Mouse (Mus musculus) forebrain, postnatal 0 days (tissue): ENCODE data around the gene Hspa12a. TPM values are rescaled to one million over a fixed set of nuclear protein-coding genes. Genes with fewer than 3 reads are reported as not detected.

Experiments
- ATAC-seq: fragments of 200-750 bp; cut with Nextera tagmentation; 2 replicates; pipeline ENCODE4 v1.8.0; 2017; ENCODE audit warnings: mild to moderate bottlenecking, moderate library complexity
- DNase-seq: peaks from one replicate; pipeline ENCODE4 v3.0.0-alpha.2; 2015
- H3K27ac ChIP-seq: fragments of 300-500 bp; sonication (generic); 2 replicates; pipeline ENCODE4 v1.5.1; 2014; ENCODE audit warnings: low read depth, mild to moderate bottlenecking, antibody characterized with exemption, low read length, moderate library complexity, mixed read lengths
- H3K27me3 ChIP-seq: fragments of 300-500 bp; sonication (generic); 2 replicates; pipeline ENCODE4 v1.6.1; 2014; ENCODE audit warnings: mild to moderate bottlenecking, low read length, mixed read lengths; ENCODE audit not compliant: insufficient read depth
- H3K36me3 ChIP-seq: fragments of 300-500 bp; sonication (generic); 2 replicates; pipeline ENCODE4 v1.6.1; 2014; ENCODE audit warnings: mild to moderate bottlenecking, moderate library complexity; ENCODE audit not compliant: insufficient read depth
- H3K4me1 ChIP-seq: fragments of 300-500 bp; sonication (generic); 2 replicates; pipeline ENCODE4 v1.6.1; 2014; ENCODE audit warnings: antibody characterized with exemption; ENCODE audit not compliant: insufficient read depth
- H3K4me2 ChIP-seq: fragments of 300-500 bp; sonication (generic); 2 replicates; pipeline ENCODE4 v1.6.1; 2014; ENCODE audit warnings: low read depth, mild to moderate bottlenecking, moderate library complexity
- H3K4me3 ChIP-seq: fragments of 300-500 bp; sonication (generic); 2 replicates; pipeline ENCODE4 v1.5.1; 2014; ENCODE audit warnings: low read depth, low read length, mixed read lengths
- H3K9ac ChIP-seq: fragments of 300-500 bp; sonication (generic); 2 replicates; pipeline ENCODE4 v1.6.1; 2014; ENCODE audit warnings: mild to moderate bottlenecking
- H3K9me3 ChIP-seq: fragments of 300-500 bp; sonication (generic); 2 replicates; pipeline ENCODE4 v1.6.1; 2016; ENCODE audit warnings: low read length
- CTCF ChIP-seq: sonication (generic); IDR thresholded peaks from 2 replicates; pipeline ENCODE4 v1.5.1; 2016; ENCODE audit warnings: antibody characterized with exemption, control low read depth, low read depth
- WGBS: fragments of 180-500 bp; shearing (Covaris S2); extraction: QIAGEN DNeasy Blood & Tissue Kit; methylation state at CpG from one replicate; pipeline ENCODE4 v1.1.7; 2014; 5-methylcytosine and 5-hydroxymethylcytosine counted together
- microRNA-seq, 2 experiments: library from miRNA; unstranded; fragments of <30 nt; microRNA quantifications; one replicate each; pipeline ENCODE4; 2016
- polyA plus RNA-seq: library from polyadenylated mRNA; unstranded; fragments of >200 nt; fragmentation: Nextera tagmentation; extraction: Ambion mirVana; gene quantifications from 2 replicates; pipeline ENCODE4 v1.2.1, GENCODE M21; 2015
- total RNA-seq: library from RNA; depleted of rRNA; stranded (reverse); fragments of >200 nt; gene quantifications from 2 replicates; pipeline ENCODE4 v1.2.3, GENCODE M21; 2014; rRNA removed

Gene Hspa12a
- total and polyA plus RNA-seq, 2 experiments from 2014 or later, result 52.6 to 75.8 TPM

DNA sequence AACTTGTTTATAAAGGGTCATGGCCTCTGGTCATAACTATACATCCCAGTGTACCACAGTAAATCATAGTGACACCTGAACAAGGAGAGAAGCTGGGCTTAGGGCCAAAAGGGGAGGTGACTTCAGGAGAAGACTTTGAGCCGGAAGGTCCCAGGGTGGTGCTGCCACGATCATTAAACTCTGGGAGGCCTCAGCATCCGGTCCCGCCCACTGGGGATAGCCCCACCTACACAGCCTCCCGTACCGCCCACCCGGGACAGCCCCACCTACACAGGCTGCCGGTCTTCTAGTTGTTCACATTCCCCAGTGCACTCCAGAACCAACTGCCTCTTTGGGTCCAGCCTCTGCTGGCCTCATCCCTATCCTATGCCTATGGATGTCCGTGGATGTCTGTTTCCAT, 184.0 kb downstream of the Hspa12a start, which contains the start of gene Pnliprp2:
Gene Pnliprp2, plus strand, starts transcription at position 297 of the 400 bp plus-strand sequence.
- Histone ChIP-seq H3K4me2 (no peak within 1 kb of the TSS), H3K4me3 (no peak within 1 kb of the TSS), H3K27me3 (no peaks in the 10 kb centered on the region), H3K36me3 (no peaks in the 10 kb centered on the region), H3K4me1 (0 out of 2 replicates have a peak, but pooled peaks cover 4% of the 10 kb centered on the region), H3K27ac (no peak within 1 kb of the TSS), H3K9ac (no peak within 1 kb of the TSS), H3K9me3 (no peaks in the 10 kb centered on the region)
- DNase-seq (no peak), ATAC-seq (no peak)
- WGBS, result 68% methylated on average over 9 of the region's 9 CpGs
- TF ChIP-seq CTCF, result no peak

- H3K4me2 ChIP-seq, result no peak overlapping the region
- no peak overlapping the region for H3K9ac ChIP-seq
- no peaks in the 10 kb centered on the region for H3K36me3 ChIP-seq
- no peaks in the 10 kb centered on the region for H3K9me3 ChIP-seq
- TF ChIP-seq CTCF, result no peak
- H3K27ac ChIP-seq, result no peak overlapping the region
- ATAC-seq (no peak), DNase-seq (no peak)
- H3K27me3 ChIP-seq, result no peaks in the 10 kb centered on the region
- 0 out of 2 replicates have a peak, but pooled peaks cover 4% of the 10 kb centered on the region for H3K4me1 ChIP-seq
- WGBS, result 84% methylated on average over 4 of the region's 4 CpGs
- H3K4me3 ChIP-seq, result no peak overlapping the region
Observed at GRCm38 (mm10) chr19:58758871-58759270, 184.6 kb downstream of the Hspa12a start.

GRCm38 (mm10) chr19:58751504-58751903, 191.9 kb downstream of the Hspa12a start:
- Histone ChIP-seq H3K4me2 (no peak overlapping the region), H3K9me3 (no peaks in the 10 kb centered on the region), H3K4me3 (no peak overlapping the region), H3K4me1 (no peaks in the 10 kb centered on the region), H3K9ac (no peak overlapping the region), H3K36me3 (no peaks in the 10 kb centered on the region), H3K27ac (no peak overlapping the region), H3K27me3 (no peaks in the 10 kb centered on the region)
- WGBS, result 76% methylated on average over 2 of the region's 2 CpGs
- no peak for TF ChIP-seq CTCF
- ATAC-seq (no peak), DNase-seq (no peak)

- WGBS, result 73% methylated on average over 2 of the region's 2 CpGs
- Histone ChIP-seq H3K4me2 (no peak overlapping the region), H3K9ac (no peak overlapping the region), H3K9me3 (no peaks in the 10 kb centered on the region), H3K27ac (no peak overlapping the region), H3K4me3 (no peak overlapping the region), H3K36me3 (no peaks in the 10 kb centered on the region), H3K4me1 (no peaks in the 10 kb centered on the region), H3K27me3 (no peaks in the 10 kb centered on the region)
- ATAC-seq, result peak; percentile 40
- no peak for TF ChIP-seq CTCF
- peak; percentile 36 for DNase-seq
Observed at GRCm38 (mm10) chr19:58750822-58751221, 192.6 kb downstream of the Hspa12a start.

DNA sequence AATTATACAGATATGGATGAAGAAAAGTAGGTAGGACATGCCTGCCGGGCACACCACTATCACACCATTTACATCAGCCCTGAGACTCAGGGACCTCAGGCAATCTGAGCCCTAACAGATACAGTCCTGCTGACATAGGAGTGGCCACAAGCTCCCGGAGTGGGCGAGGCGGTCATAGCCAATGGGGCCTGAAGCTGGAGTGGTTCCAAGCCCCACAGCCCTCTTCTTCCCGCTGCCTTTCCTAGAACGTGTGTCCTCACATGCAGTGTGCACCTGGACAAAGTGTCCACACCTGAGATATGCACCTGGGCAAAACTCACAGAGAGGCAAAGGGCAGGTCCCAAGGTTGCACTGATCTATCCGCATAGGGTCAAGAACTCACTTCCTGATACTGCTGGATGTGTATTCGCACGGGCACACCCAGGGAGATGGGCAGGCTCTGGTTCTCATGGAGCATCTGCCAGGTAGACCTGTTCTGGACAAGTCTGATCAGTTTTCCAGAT, 195.9 kb downstream of the Hspa12a start:
- H3K27me3 ChIP-seq, result no peaks in the 10 kb centered on the region
- WGBS, result 89% methylated on average over 9 of the region's 9 CpGs
- no peak overlapping the region for H3K27ac ChIP-seq
- no peaks in the 10 kb centered on the region for H3K36me3 ChIP-seq
- DNase-seq, result no peak
- no peak for ATAC-seq
- no peak overlapping the region for H3K9ac ChIP-seq
- no peaks in the 10 kb centered on the region for H3K9me3 ChIP-seq
- no peak for TF ChIP-seq CTCF
- H3K4me1 ChIP-seq, result no peaks in the 10 kb centered on the region
- no peak overlapping the region for H3K4me3 ChIP-seq
- no peak overlapping the region for H3K4me2 ChIP-seq

Small RNAs within 50 kb of the gene (microRNA-seq; reads per million reads assigned to microRNA genes)
- 1.9 to 3.4 reads per million in 2 experiments for gene Mir3086

Other genes starting within 250 kb of the Hspa12a start
- 1.5 TPM in 1 of 2 replicates, not detected in the other for gene Pnliprp1, start 214.8 kb downstream of the Hspa12a start, total RNA-seq
- gene Pnliprp1, start 214.8 kb downstream of the Hspa12a start, polyA plus RNA-seq, result 0.15 and 0.21 TPM in 2 replicates
- 0.08 TPM in 1 of 2 replicates, not detected in the other for gene Pnliprp2, start 183.9 kb downstream of the Hspa12a start, total RNA-seq
- 0.15 TPM in 1 of 2 replicates, not detected in the other for gene Pnliprp2, start 183.9 kb downstream of the Hspa12a start, polyA plus RNA-seq
- gene 1700019N19Rik, start 149.2 kb downstream of the Hspa12a start, total RNA-seq, result not detected in 2 replicates
- not detected in 2 replicates for gene 1700019N19Rik, start 149.2 kb downstream of the Hspa12a start, polyA plus RNA-seq
- 0.92 and 2.0 TPM in 2 replicates for gene Eno4, start 229 bp downstream of the Hspa12a start, total RNA-seq
- 1.0 and 2.0 TPM in 2 replicates for gene Eno4, start 229 bp downstream of the Hspa12a start, polyA plus RNA-seq
- gene Shtn1, start 132.4 kb upstream of the Hspa12a start, total RNA-seq, result 120 and 128 TPM in 2 replicates
- gene Shtn1, start 132.4 kb upstream of the Hspa12a start, polyA plus RNA-seq, result 71.9 and 77.4 TPM in 2 replicates
- 4.2 and 7.2 TPM in 2 replicates for gene Vax1, start 226.4 kb upstream of the Hspa12a start, total RNA-seq
- 1.8 and 3.2 TPM in 2 replicates for gene Vax1, start 226.4 kb upstream of the Hspa12a start, polyA plus RNA-seq